Mouse (Mus musculus): ENCODE measurements at regions not wholly inside any gene's neighbourhood (a gene's known extent, or its start where the extent isn't known, plus 50 kb on each side); places are given as distances from the start of the nearest gene placed in this dataset.
"Not testable (repeated sequence)": the region's sequence is repeated elsewhere in the genome, so short reads cannot be mapped to it uniquely, and the experiment has no call there.

GRCm38 (mm10) chr8:39833251-39833650 is 841.6 kb upstream of the Adam24 start:
- no peak for DNase-seq

- DNase-seq, result no peak
These were observed 828.0 kb upstream of the Adam24 start for GRCm38 (mm10) chr8:39846854-39847253.

- no peak for DNase-seq
These were observed 812.3 kb upstream of the Adam24 start for GRCm38 (mm10) chr8:39862544-39862943.

GRCm38 (mm10) chr8:39902251-39902650 is 772.6 kb upstream of the Adam24 start:
- no peak for DNase-seq

- DNase-seq, result no peak
These were observed 762.0 kb upstream of the Adam24 start for GRCm38 (mm10) chr8:39912926-39913325.

GRCm38 (mm10) chr8:39921336-39921735 is 753.5 kb upstream of the Adam24 start:
- DNase-seq, result no peak

- DNase-seq, result no peak
These were observed 751.1 kb upstream of the Adam24 start for GRCm38 (mm10) chr8:39923741-39924140.

GRCm38 (mm10) chr8:39950178-39950896 is 724.5 kb upstream of the Adam24 start:
- DNase-seq, result no peak

GRCm38 (mm10) chr8:39954497-39954896 is 720.4 kb upstream of the Adam24 start:
- DNase-seq, result no peak

- DNase-seq, result no peak
These were observed 720.0 kb upstream of the Adam24 start for GRCm38 (mm10) chr8:39954924-39955323.

- DNase-seq, result no peak
These were observed 669.6 kb upstream of the Adam24 start for GRCm38 (mm10) chr8:40005207-40005837.

GRCm38 (mm10) chr8:40019281-40019943 is 655.5 kb upstream of the Adam24 start:
- DNase-seq, result no peak

- DNase-seq, result no peak
These were observed 610.7 kb upstream of the Adam24 start for GRCm38 (mm10) chr8:40064145-40064544.

- no peak for DNase-seq
These were observed 603.7 kb upstream of the Adam24 start for GRCm38 (mm10) chr8:40071131-40071530.

GRCm38 (mm10) chr8:40080976-40081375 is 593.9 kb upstream of the Adam24 start:
- not testable (repeated sequence) for DNase-seq

- DNase-seq, result no peak
These were observed 590.7 kb upstream of the Adam24 start for GRCm38 (mm10) chr8:40084129-40084528.

- DNase-seq, result no peak
These were observed 585.5 kb upstream of the Adam24 start for GRCm38 (mm10) chr8:40089377-40089776.

- DNase-seq, result no peak
These were observed 550.5 kb upstream of the Adam24 start for GRCm38 (mm10) chr8:40124402-40124801.

GRCm38 (mm10) chr8:40127141-40127540 is 547.7 kb upstream of the Adam24 start:
- DNase-seq, result no peak

- no peak for DNase-seq
These were observed 542.1 kb upstream of the Adam24 start for GRCm38 (mm10) chr8:40132662-40133257.

- DNase-seq, result peak; percentile 59
These were observed 523.7 kb upstream of the Adam24 start for GRCm38 (mm10) chr8:40150911-40151797.

- DNase-seq, result no peak
These were observed 522.4 kb upstream of the Adam24 start for GRCm38 (mm10) chr8:40152451-40152850.

All from liver (tissue).